Mouse (Mus musculus) CH12.LX (cell line): Measurements from ENCODE around the gene Ptpn5. TPM values are rescaled to one million over a fixed set of nuclear protein-coding genes. Genes with fewer than 3 reads are reported as not detected.
A peak's percentile ranks its signal among the peaks of the same experiment; 100 is the strongest.

Experiments used
- DNase-seq: peaks from one replicate; pipeline ENCODE4 v3.0.0-alpha.2; 2013; ENCODE audit errors: extremely low read depth
- H3K27ac ChIP-seq: 2 replicates; pipeline ENCODE4 v1.5.1; 2012; ENCODE audit warnings: low read depth, mild to moderate bottlenecking, control low read depth, moderate library complexity; ENCODE audit not compliant: insufficient read depth
- H3K27me3 ChIP-seq: replicated peaks from 2 replicates; pipeline ENCODE3; 2012; ENCODE audit warnings: inconsistent platforms
- H3K36me3 ChIP-seq, 2 experiments: replicated peaks in 1 of 2; 2 replicates each; pipeline versions ENCODE3 to v1.6.1; 2012; ENCODE audit warnings: inconsistent platforms in 1 of 2, low read length in 1 of 2, mild to moderate bottlenecking in 1 of 2, mixed read lengths in 1 of 2, moderate library complexity in 1 of 2; ENCODE audit not compliant: control insufficient read depth in 1 of 2, insufficient read depth in 1 of 2
- H3K4me1 ChIP-seq, 2 experiments: 2 replicates each; pipeline ENCODE4 v1.6.1; 2012; ENCODE audit warnings: inconsistent platforms in 1 of 2, moderate library complexity in 1 of 2; ENCODE audit not compliant: insufficient read depth in 2 of 2, control insufficient read depth in 1 of 2
- H3K4me2 ChIP-seq: 2 replicates; pipeline ENCODE4 v1.6.1; 2012; ENCODE audit warnings: low read depth, mild to moderate bottlenecking, control low read depth; ENCODE audit not compliant: poor library complexity, insufficient read depth, severe bottlenecking
- H3K4me3 ChIP-seq, 3 experiments: fragments of 150-350 bp in 1 of 3; sonication (generic) in 1 of 3; replicated peaks in 1 of 3; 2 replicates each; pipeline versions ENCODE3 to v1.5.1; 2011 to 2012; ENCODE audit warnings: low read depth in 2 of 3, low read length in 2 of 3, mild to moderate bottlenecking in 2 of 3, moderate library complexity in 2 of 3, control low read depth in 1 of 3, improper control_type of control experiment in 1 of 3, inconsistent platforms in 1 of 3, mixed read lengths in 1 of 3; ENCODE audit not compliant: poor library complexity in 1 of 3
- H3K79me2 ChIP-seq: replicated peaks from 2 replicates; pipeline ENCODE4 v1.6.1; 2012; ENCODE audit warnings: mild to moderate bottlenecking, moderate library complexity; ENCODE audit not compliant: control insufficient read depth, poor library complexity, insufficient read depth, severe bottlenecking; ENCODE audit errors: extremely low read depth
- H3K9ac ChIP-seq: 2 replicates; pipeline ENCODE4 v1.6.1; 2012; ENCODE audit warnings: low read depth, mild to moderate bottlenecking, control low read depth, moderate library complexity; ENCODE audit not compliant: insufficient read depth
- H3K9me3 ChIP-seq: replicated peaks from 2 replicates; pipeline ENCODE3; 2012; ENCODE audit warnings: low read length, inconsistent platforms, mixed read lengths
- CHD2 ChIP-seq: IDR thresholded peaks from 2 replicates; pipeline ENCODE4 v1.6.1; 2011; ENCODE audit warnings: low read length, improper control_type of control experiment
- CTCF ChIP-seq, 2 experiments: IDR thresholded peaks in 1 of 2; conservative IDR thresholded peaks in 1 of 2; 2 replicates each; pipeline ENCODE4 v1.5.1; 2011 to 2012; ENCODE audit warnings: low read depth in 2 of 2, low read length in 2 of 2, improper control_type of control experiment in 1 of 2, inconsistent platforms in 1 of 2, mild to moderate bottlenecking in 1 of 2, moderate library complexity in 1 of 2
- E2F4 ChIP-seq: IDR thresholded peaks from 2 replicates; pipeline ENCODE4 v1.6.1; 2011; ENCODE audit warnings: low read depth, low read length, improper control_type of control experiment; ENCODE audit not compliant: insufficient replicate concordance
- ELF1 ChIP-seq: IDR thresholded peaks from 2 replicates; pipeline ENCODE4 v1.6.1; 2014; ENCODE audit warnings: low read depth, mild to moderate bottlenecking, inconsistent platforms, low read length, improper control_type of control experiment
- ETS1 ChIP-seq: conservative IDR thresholded peaks from 2 replicates; pipeline ENCODE4 v1.6.1; 2012; ENCODE audit warnings: low read depth, mild to moderate bottlenecking, inconsistent platforms, low read length, improper control_type of control experiment, moderate library complexity
- HCFC1 ChIP-seq: IDR thresholded peaks from 2 replicates; pipeline ENCODE4 v1.6.1; 2012; ENCODE audit warnings: low read depth, mild to moderate bottlenecking, inconsistent platforms, low read length, improper control_type of control experiment
- JUN ChIP-seq: IDR thresholded peaks from 2 replicates; pipeline ENCODE4 v1.6.1; 2011; ENCODE audit warnings: low read depth, mild to moderate bottlenecking, low read length, improper control_type of control experiment, moderate library complexity; ENCODE audit not compliant: insufficient read depth
- JUND ChIP-seq: conservative IDR thresholded peaks from 2 replicates; pipeline ENCODE4 v1.6.1; 2011; ENCODE audit warnings: low read depth, low read length, improper control_type of control experiment
- MAX ChIP-seq: IDR thresholded peaks from 2 replicates; pipeline ENCODE4 v1.6.1; 2011; ENCODE audit warnings: low read length, improper control_type of control experiment
- MEF2A ChIP-seq: IDR thresholded peaks from 2 replicates; pipeline ENCODE4 v1.6.1; 2014; ENCODE audit warnings: low read depth, mild to moderate bottlenecking, inconsistent platforms, low read length, improper control_type of control experiment, borderline replicate concordance
- NRF1 ChIP-seq: IDR thresholded peaks from 2 replicates; pipeline ENCODE4 v1.6.1; 2014; ENCODE audit warnings: low read depth, mild to moderate bottlenecking, inconsistent platforms, low read length, improper control_type of control experiment, moderate library complexity
- POLR2A ChIP-seq: IDR thresholded peaks from 2 replicates; pipeline ENCODE4 v1.6.1; 2011; ENCODE audit warnings: low read depth, mild to moderate bottlenecking, improper control_type of control experiment, low read length
- POLR2AphosphoS2 ChIP-seq: IDR thresholded peaks from 2 replicates; pipeline ENCODE4 v1.6.1; 2011; ENCODE audit warnings: low read depth, low read length, improper control_type of control experiment
- RAD21 ChIP-seq: IDR thresholded peaks from 2 replicates; pipeline ENCODE4 v1.6.1; 2011; ENCODE audit warnings: low read depth, mild to moderate bottlenecking, low read length, improper control_type of control experiment, moderate library complexity
- RCOR1 ChIP-seq: conservative IDR thresholded peaks from 2 replicates; pipeline ENCODE4 v1.6.1; 2012; ENCODE audit warnings: low read depth, mild to moderate bottlenecking, inconsistent platforms, low read length, improper control_type of control experiment
- SIN3A ChIP-seq: IDR thresholded peaks from 2 replicates; pipeline ENCODE4 v1.6.1; 2012; ENCODE audit warnings: low read length, improper control_type of control experiment, inconsistent platforms
- SMC3 ChIP-seq: IDR thresholded peaks from 2 replicates; pipeline ENCODE4 v1.6.1; 2011; ENCODE audit warnings: low read depth, low read length, improper control_type of control experiment
- TCF12 ChIP-seq: IDR thresholded peaks from 2 replicates; pipeline ENCODE4 v1.6.1; 2014; ENCODE audit warnings: low read depth, mild to moderate bottlenecking, inconsistent platforms, low read length, improper control_type of control experiment
- USF1 ChIP-seq: IDR thresholded peaks from 2 replicates; pipeline ENCODE4 v1.6.1; 2014; ENCODE audit warnings: low read depth, mild to moderate bottlenecking, inconsistent platforms, low read length, improper control_type of control experiment
- ZC3H11A ChIP-seq: IDR thresholded peaks from 2 replicates; pipeline ENCODE4 v1.6.1; 2012; ENCODE audit warnings: low read depth, mild to moderate bottlenecking, inconsistent platforms, low read length, improper control_type of control experiment
- ZKSCAN1 ChIP-seq: IDR thresholded peaks from 2 replicates; pipeline ENCODE4 v1.6.1; 2012; ENCODE audit warnings: low read depth, inconsistent platforms, low read length, improper control_type of control experiment, borderline replicate concordance
- dilution Hi-C: fragments of 300-500 bp; cut with MboI; formaldehyde crosslinking; loops from 2 replicates; pipeline ENCODE4 v1.14.3; 2020; ENCODE audit warnings: low sequenced_read_pairs; ENCODE audit not compliant: extremely low pct_unique_long_range_greater_than_20kb, extremely low pct_ligation_motif_present
- in situ Hi-C: fragments of 300-500 bp; cut with MboI; formaldehyde crosslinking; loops from 3 replicates; pipeline ENCODE4 v1.14.3; 2019; ENCODE audit warnings: low sequenced_read_pairs, low pct_ligation_motif_present, low pct_unique_long_range_greater_than_20kb, mixed read lengths
- polyA plus RNA-seq: library from polyadenylated mRNA; unstranded; fragments of >175 nt; gene quantifications from 2 replicates; pipeline ENCODE4 v1.2.1, GENCODE M21; 2012; ENCODE audit warnings: low read depth; ENCODE audit not compliant: insufficient read length
- total RNA-seq, 2 experiments: library from RNA; depleted of rRNA; stranded (reverse); fragments of 300-350 nt in 1 of 2; fragments of >200 nt in 1 of 2; gene quantifications; 2 replicates each; pipeline ENCODE4 v1.2.3; 2012 to 2014

Gene Ptpn5
- total and polyA plus RNA-seq, 3 experiments, result 0.90 to 3.4 (median 1.9) TPM

GRCm38 (mm10) chr7:47155849-47156248, 22.4 kb upstream of the Ptpn5 start:
- in situ Hi-C loops, result no loop called here
- DNase-seq, result no peak
- no peak overlapping the region for H3K4me3 ChIP-seq
- H3K79me2 ChIP-seq, result no peaks in the 10 kb centered on the region
- no peak overlapping the region for H3K9ac ChIP-seq
- peaks cover 14% of the 10 kb centered on the region for H3K27me3 ChIP-seq
- no peaks in the 10 kb centered on the region for H3K36me3 ChIP-seq
- H3K27ac ChIP-seq, result no peak overlapping the region
- no peak overlapping the region for H3K4me2 ChIP-seq
- peaks cover 2% of the 10 kb centered on the region for H3K9me3 ChIP-seq
- TF ChIP-seq POLR2AphosphoS2 (no peak), JUND (no peak), POLR2A (no peak), TCF12 (no peak), USF1 (no peak), JUN (no peak), MEF2A (no peak), SIN3A (no peak), ELF1 (no peak), RCOR1 (no peak), MAX (no peak), ZC3H11A (no peak)
- dilution Hi-C loops, result no loop called here
- peaks cover 0 to 8% of the 10 kb centered on the region in 2 experiments; a peak in 2 of 4 replicates for H3K4me1 ChIP-seq

- dilution Hi-C loops, result no loop called here
- Histone ChIP-seq H3K9me3 (peaks cover 2% of the 10 kb centered on the region), H3K27me3 (peaks cover 10% of the 10 kb centered on the region), H3K27ac (no peak overlapping the region), H3K9ac (no peak overlapping the region), H3K4me3 (no peak overlapping the region), H3K4me1 (peaks cover 0 to 8% of the 10 kb centered on the region in 2 experiments; a peak in 2 of 4 replicates), H3K36me3 (no peaks in the 10 kb centered on the region), H3K4me2 (no peak overlapping the region), H3K79me2 (no peaks in the 10 kb centered on the region)
- DNase-seq, result no peak
- in situ Hi-C loops, result no loop called here
- TF ChIP-seq HCFC1, result no peak
- TF ChIP-seq CTCF (conservative IDR thresholded peaks at IDR 0.05 in 1 of 2, IDR thresholded peaks at IDR 0.05 in 1 of 2; ENCODE audit: low read depth in 2 of 2, low read length in 2 of 2), result peak in 1 of 2 experiments; percentile 25; a peak in 2 of 4 replicates
These were observed 21.9 kb upstream of the Ptpn5 start for GRCm38 (mm10) chr7:47155396-47155795.

- dilution Hi-C loops, result no loop called here
- peak; percentile 63 for DNase-seq
- peaks cover 0 to 14% of the 10 kb centered on the region in 2 experiments; a peak in 2 of 4 replicates for H3K4me1 ChIP-seq
- TF ChIP-seq SMC3 (peak; percentile 86), CHD2 (no peak), POLR2A (no peak), NRF1 (no peak), ETS1 (no peak), ZKSCAN1 (no peak), E2F4 (no peak), RAD21 (peak; percentile 99), CTCF (conservative IDR thresholded peaks at IDR 0.05 in 1 of 2, IDR thresholded peaks at IDR 0.05 in 1 of 2; ENCODE audit: low read depth in 2 of 2, low read length in 2 of 2) (peak; percentile 85 to 91), ZC3H11A (peak; percentile 79)
- TF ChIP-seq, all 38 proteins: peak for 4
- Histone ChIP-seq H3K27me3 (peaks cover 6% of the 10 kb centered on the region), H3K36me3 (no peaks in the 10 kb centered on the region), H3K4me2 (peak overlapping the region; percentile 84; the same call in 1 of the 2 replicates), H3K27ac (no peak overlapping the region), H3K4me3 (no peak overlapping the region), H3K9me3 (peaks cover 1% of the 10 kb centered on the region), H3K9ac (no peak overlapping the region), H3K79me2 (no peaks in the 10 kb centered on the region)
- in situ Hi-C loops, result no loop called here
These were observed 17.1 kb upstream of the Ptpn5 start for GRCm38 (mm10) chr7:47150420-47151061.
